Mouse (Mus musculus) kidney, adult 2 months (tissue): ENCODE results near the gene Cd7. TPM values are rescaled to one million over a fixed set of nuclear protein-coding genes. Genes with fewer than 3 reads are reported as not detected.
"Not testable (repeated sequence)": the region's sequence is repeated elsewhere in the genome, so short reads cannot be mapped to it uniquely, and the experiment has no call there.

Experiments
- DNase-seq: peaks from one replicate; pipeline ENCODE4 v3.0.0; 2021
- H3K27ac ChIP-seq: fragments of 200-500 bp; 2 replicates; pipeline ENCODE4 v1.5.1; 2012; ENCODE audit warnings: low read depth, low read length, control low read depth, inconsistent platforms; ENCODE audit not compliant: insufficient read depth
- H3K27me3 ChIP-seq: fragments of 200-500 bp; replicated peaks from 2 replicates; pipeline ENCODE4 v1.6.1; 2012; ENCODE audit warnings: mild to moderate bottlenecking, moderate library complexity, low read length, inconsistent platforms; ENCODE audit not compliant: control insufficient read depth, insufficient read depth
- H3K36me3 ChIP-seq: fragments of 200-500 bp; 2 replicates; pipeline ENCODE4 v1.6.1; 2012; ENCODE audit warnings: mild to moderate bottlenecking, moderate library complexity, low read length, inconsistent platforms; ENCODE audit not compliant: control insufficient read depth, insufficient read depth
- H3K4me1 ChIP-seq: fragments of 200-500 bp; 2 replicates; pipeline ENCODE4 v1.6.1; 2011; ENCODE audit warnings: low read length; ENCODE audit not compliant: control insufficient read depth, insufficient read depth
- H3K4me3 ChIP-seq: fragments of 200-500 bp; 2 replicates; pipeline ENCODE4 v1.5.1; 2011; ENCODE audit warnings: mild to moderate bottlenecking, low read depth, low read length, control low read depth; ENCODE audit not compliant: insufficient read depth
- CTCF ChIP-seq: fragments of 200-500 bp; conservative IDR thresholded peaks from 2 replicates; pipeline ENCODE4 v1.5.1; 2011; ENCODE audit warnings: low read depth, mild to moderate bottlenecking, control low read depth, low read length, moderate library complexity, mixed read lengths; ENCODE audit not compliant: insufficient read depth, insufficient read length
- POLR2A ChIP-seq: fragments of 200-500 bp; IDR thresholded peaks from one replicate; pipeline ENCODE4 v1.6.1; 2011; ENCODE audit warnings: low read depth, low read length, control low read depth
- WGBS: fragments of 180-500 bp; shearing (Covaris S2); methylation state at CpG from one replicate; pipeline ENCODE4 v1.1.7; 2018; 5-methylcytosine and 5-hydroxymethylcytosine counted together
- polyA plus RNA-seq: library from polyadenylated mRNA; depleted of rRNA; stranded (reverse); fragments of >200 nt; gene quantifications from 2 replicates; pipeline ENCODE4 v1.2.3, GENCODE M21; 2012

The Cd7 gene
- polyA plus RNA-seq, 1 experiment, result 3.0 TPM

- H3K36me3 ChIP-seq, result no peaks in the 10 kb centered on the region
- no peak overlapping the region for H3K27ac ChIP-seq
- H3K27me3 ChIP-seq, result no peaks in the 10 kb centered on the region
- TF ChIP-seq POLR2A, result no peak
- 97% methylated on average over 8 of the region's 8 CpGs for WGBS
- no peak overlapping the region for H3K4me3 ChIP-seq
- DNase-seq, result no peak
- peaks cover 5% of the 10 kb centered on the region; the same call in 1 of the 2 replicates for H3K4me1 ChIP-seq
Observed at GRCm38 (mm10) chr11:121080330-121080729, 41.1 kb upstream of the Cd7 start.

GRCm38 (mm10) chr11:121075655-121076054, 36.4 kb upstream of the Cd7 start:
- Histone ChIP-seq H3K27me3 (no peaks in the 10 kb centered on the region), H3K27ac (no peak overlapping the region), H3K36me3 (no peaks in the 10 kb centered on the region), H3K4me3 (no peak overlapping the region), H3K4me1 (no peaks in the 10 kb centered on the region)
- WGBS, result 61% methylated on average over 5 of the region's 5 CpGs
- no peak for DNase-seq
- TF ChIP-seq POLR2A (no peak), CTCF (no peak)

- not testable (repeated sequence) for H3K27me3 ChIP-seq, H3K36me3 ChIP-seq, H3K4me3 ChIP-seq, DNase-seq, H3K27ac ChIP-seq, H3K4me1 ChIP-seq
- WGBS, result 91% methylated on average over 12 of the region's 16 CpGs
Observed at GRCm38 (mm10) chr11:121069662-121070061, 30.4 kb upstream of the Cd7 start.

- Histone ChIP-seq H3K36me3 (no peaks in the 10 kb centered on the region), H3K27ac (no peak overlapping the region; the same call in 1 of the 2 replicates), H3K27me3 (no peaks in the 10 kb centered on the region), H3K4me3 (no peak overlapping the region), H3K4me1 (peaks cover 7% of the 10 kb centered on the region)
- 63% methylated on average over 2 of the region's 2 CpGs for WGBS
- DNase-seq, result peak; percentile 69
- no peak for TF ChIP-seq CTCF
- no peak for TF ChIP-seq POLR2A
Observed at GRCm38 (mm10) chr11:121067895-121068294, 28.7 kb upstream of the Cd7 start.

- no peak overlapping the region for H3K4me3 ChIP-seq
- TF ChIP-seq CTCF, result peak; percentile 61
- no peak for TF ChIP-seq POLR2A
- no peaks in the 10 kb centered on the region for H3K36me3 ChIP-seq
- H3K27me3 ChIP-seq, result no peaks in the 10 kb centered on the region
- peak; percentile 53 for DNase-seq
- peaks cover 11% of the 10 kb centered on the region for H3K4me1 ChIP-seq
- 40% methylated on average over 3 of the region's 3 CpGs for WGBS
- H3K27ac ChIP-seq, result no peak overlapping the region
Observed at GRCm38 (mm10) chr11:121064197-121064596, 25.0 kb upstream of the Cd7 start.

- Histone ChIP-seq H3K4me3 (peak within 1 kb of the TSS; percentile 16; the same call in 1 of the 2 replicates), H3K36me3 (no peaks in the 10 kb centered on the region), H3K27me3 (no peaks in the 10 kb centered on the region), H3K4me1 (peaks cover 18% of the 10 kb centered on the region), H3K27ac (peak within 1 kb of the TSS; percentile 40; the same call in 1 of the 2 replicates)
- WGBS, result 54% methylated on average over 5 of the region's 5 CpGs
- TF ChIP-seq CTCF (no peak), POLR2A (no peak)
- peak; percentile 76 for DNase-seq
Observed at GRCm38 (mm10) chr11:121063379-121063778, 24.2 kb upstream of the Cd7 start, which contains the start of gene Sectm1b. Gene Sectm1b, minus strand, starts transcription at chr11:121063569.

- Histone ChIP-seq H3K27me3 (no peaks in the 10 kb centered on the region), H3K27ac (peak overlapping the region; percentile 3; the same call in 1 of the 2 replicates), H3K4me3 (no peak overlapping the region), H3K4me1 (peaks cover 24% of the 10 kb centered on the region), H3K36me3 (no peaks in the 10 kb centered on the region)
- DNase-seq, result peak; percentile 44
- no peak for TF ChIP-seq POLR2A
- TF ChIP-seq CTCF, result no peak
- WGBS, result 53% methylated on average over 8 of the region's 8 CpGs
Observed at GRCm38 (mm10) chr11:121061615-121062014, 22.4 kb upstream of the Cd7 start.

GRCm38 (mm10) chr11:121060401-121061067, 21.3 kb upstream of the Cd7 start:
- H3K36me3 ChIP-seq, DNase-seq: not testable (repeated sequence)

More at GRCm38 (mm10) chr11:121060401-121061067, 21.3 kb upstream of the Cd7 start:
- H3K27ac ChIP-seq, H3K4me3 ChIP-seq, H3K27me3 ChIP-seq: not testable (repeated sequence)
- H3K4me1 ChIP-seq, result peaks cover 34% of the 10 kb centered on the region
- 91% methylated on average over 6 of the region's 6 CpGs for WGBS
